Mouse (Mus musculus): ENCODE data around the gene Fh1.

DNA sequence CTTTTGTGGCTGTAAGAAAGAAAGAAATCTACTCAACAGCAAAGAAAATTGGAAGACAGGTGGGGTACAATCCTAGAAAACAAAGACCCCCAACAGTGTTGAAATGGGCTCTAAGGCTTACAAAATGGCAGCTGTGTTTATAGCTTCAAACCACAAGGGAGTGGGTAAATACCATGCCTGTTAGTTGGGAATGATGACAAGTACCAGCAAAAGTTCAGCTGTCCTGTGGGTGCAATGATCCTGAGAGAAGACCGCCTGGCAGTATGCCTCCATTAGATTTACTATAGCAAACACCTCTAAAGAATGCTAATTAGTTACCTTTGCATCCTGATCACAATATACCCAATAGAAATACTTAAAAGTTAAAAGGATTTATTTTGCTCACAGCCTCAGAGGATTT is 32.6 kb downstream of the Fh1 start:
- TF ChIP-seq BHLHE40 (IDR thresholded peaks at IDR 0.05; ENCODE audit: low read depth, low read length) (no peak), POLR2A (IDR thresholded peaks at IDR 0.05; ENCODE audit: low read depth, low read length) (no peak), ZNF384 (IDR thresholded peaks at IDR 0.05; ENCODE audit: low read depth, low read length) (no peak), RAD21 (IDR thresholded peaks at IDR 0.05; ENCODE audit: low read depth, low read length) (no peak), E2F4 (IDR thresholded peaks at IDR 0.05; ENCODE audit: insufficient replicate concordance, low read depth, low read length) (no peak), RCOR1 (conservative IDR thresholded peaks at IDR 0.05; ENCODE audit: low read depth, low read length) (no peak), JUND (conservative IDR thresholded peaks at IDR 0.05; ENCODE audit: low read depth, low read length) (no peak), ZMIZ1 (IDR thresholded peaks at IDR 0.05; ENCODE audit: low read depth, low read length) (no peak)

Data from CH12.LX (cell line).